Mouse (Mus musculus) neutrophil, adult 83 days (primary cell): ENCODE measurements around the gene Olfr1253. TPM values are rescaled to one million over a fixed set of nuclear protein-coding genes. Genes with fewer than 3 reads are reported as not detected.

Experiments
- total RNA-seq, 2 experiments: library from RNA; stranded (reverse); gene quantifications; one replicate each; pipeline ENCODE4 v1.2.4; 2023

The Olfr1253 gene
- not detected for total RNA-seq

DNA sequence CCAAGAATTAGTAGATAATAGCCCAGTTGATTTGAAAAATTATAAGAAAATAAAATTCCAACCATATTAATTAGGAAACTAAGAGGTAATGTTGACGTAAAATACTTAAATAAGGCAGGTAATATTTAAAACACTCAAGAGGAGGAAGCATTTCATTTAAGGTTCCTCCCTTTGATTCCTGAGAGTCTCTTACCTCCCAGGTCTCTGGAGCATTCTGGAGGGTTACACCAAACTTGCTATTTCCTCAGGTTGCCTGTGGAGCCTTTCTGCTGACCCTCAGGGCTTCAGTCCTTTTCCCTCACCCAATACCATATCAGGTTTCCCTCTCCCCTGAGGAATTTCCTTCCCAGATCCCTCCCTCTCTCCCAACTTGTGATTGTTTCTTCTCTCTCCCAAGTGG, at the start of gene Olfr1253:
Olfr1253 (minus strand) TSS at position 101 of the 400 bp plus-strand sequence.

DNA sequence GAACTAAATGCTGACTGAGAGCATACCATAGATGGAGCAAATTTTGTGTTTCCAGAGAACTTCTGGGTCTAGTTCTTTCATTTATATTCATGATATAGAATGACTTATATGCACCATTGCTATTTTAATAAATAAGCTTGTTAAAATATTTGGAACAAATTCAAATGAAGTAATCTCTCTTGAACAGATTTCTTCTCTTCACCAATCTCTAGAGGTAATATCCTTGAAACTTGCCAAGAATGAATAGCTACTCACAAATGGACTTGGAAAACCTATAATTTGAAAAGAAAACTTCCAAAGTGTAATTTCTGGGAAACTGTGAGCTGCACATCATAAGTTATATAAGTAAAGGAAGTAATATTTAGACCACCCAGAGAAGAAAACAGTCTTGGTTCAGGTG, 36.6 kb upstream of the Olfr1253 start, which contains the start of gene Olfr1254:
Olfr1254 (minus strand) TSS at position 101 of the 400 bp plus-strand sequence.

DNA sequence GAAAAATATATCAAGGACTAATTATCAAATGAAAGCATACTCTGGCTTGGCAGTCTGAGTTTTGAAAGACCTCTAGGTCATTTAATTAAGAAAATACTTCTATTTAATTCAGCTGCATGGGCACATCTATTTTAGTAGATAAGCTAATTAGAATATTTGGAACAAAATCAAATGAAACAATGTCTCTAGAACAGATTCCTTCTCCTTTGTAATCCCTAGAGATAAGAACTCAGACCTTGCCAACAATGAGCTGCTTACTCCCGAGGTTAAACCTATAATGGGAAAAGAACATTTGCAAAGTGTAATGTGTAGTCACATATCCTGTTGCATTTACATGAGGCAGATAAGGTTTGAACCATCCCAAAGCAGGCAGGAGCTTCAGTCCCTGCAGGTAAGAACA, 32.0 kb downstream of the Olfr1253 start, which contains the start of gene Olfr1252:
Olfr1252 (minus strand) TSS at position 101 of the 400 bp plus-strand sequence.

Other genes with a start within 250 kb of the Olfr1253 start
- gene Olfr1243, start 225.6 kb downstream of the Olfr1253 start, total RNA-seq: not detected
- not detected for gene Olfr1245, start 178.6 kb downstream of the Olfr1253 start, total RNA-seq
- gene Olfr1246, start 163.9 kb downstream of the Olfr1253 start, total RNA-seq: not detected
- under 1 TPM; 0.13 to 0.15 TPM for gene Olfr1247, start 143.0 kb downstream of the Olfr1253 start, total RNA-seq
- gene Olfr1248, start 138.8 kb downstream of the Olfr1253 start, total RNA-seq: not detected
- not detected for gene Olfr1249, start 122.1 kb downstream of the Olfr1253 start, total RNA-seq
- not detected for gene Olfr1250, start 95.6 kb downstream of the Olfr1253 start, total RNA-seq
- gene Olfr1251, start 85.2 kb downstream of the Olfr1253 start, total RNA-seq: not detected
- not detected for gene Olfr1252, start 32.1 kb downstream of the Olfr1253 start, total RNA-seq
- gene Olfr1254, start 36.5 kb upstream of the Olfr1253 start, total RNA-seq: not detected
- not detected for gene Olfr1255, start 55.0 kb upstream of the Olfr1253 start, total RNA-seq
- gene Olfr1256, start 84.5 kb upstream of the Olfr1253 start, total RNA-seq: not detected
- gene Olfr48, start 91.1 kb upstream of the Olfr1253 start, total RNA-seq: not detected
- not detected for gene Olfr1257, start 121.3 kb upstream of the Olfr1253 start, total RNA-seq
- gene Olfr1258, start 170.2 kb upstream of the Olfr1253 start, total RNA-seq: not detected
- gene Olfr1259, start 191.6 kb upstream of the Olfr1253 start, total RNA-seq: not detected
- not detected for gene Olfr1260, start 217.2 kb upstream of the Olfr1253 start, total RNA-seq
- gene Olfr1261, start 234.1 kb upstream of the Olfr1253 start, total RNA-seq: not detected
- not detected for gene Olfr1262, start 243.1 kb upstream of the Olfr1253 start, total RNA-seq